Mouse (Mus musculus) stomach, embryonic 14.5 days (tissue): ENCODE data around the gene Wwox. TPM values are rescaled to one million over a fixed set of nuclear protein-coding genes. Genes with fewer than 3 reads are reported as not detected.

Experiments
- ATAC-seq: fragments of 200-750 bp; cut with Nextera tagmentation; 2 replicates; pipeline ENCODE4 v1.8.0; 2017; ENCODE audit warnings: low read depth, moderate TSS enrichment; ENCODE audit not compliant: insufficient number of reproducible peaks, insufficient read depth, low FRiP score
- H3K27ac ChIP-seq: fragments of 300-500 bp; sonication (generic); 2 replicates; pipeline ENCODE4 v1.5.1; 2014; ENCODE audit warnings: mild to moderate bottlenecking, low read length, moderate library complexity, mixed read lengths
- H3K27me3 ChIP-seq: fragments of 300-500 bp; sonication (generic); 2 replicates; pipeline ENCODE4 v1.6.1; 2014; ENCODE audit warnings: low read length, control low read depth, mixed read lengths; ENCODE audit not compliant: control insufficient read depth, insufficient read depth
- H3K36me3 ChIP-seq: fragments of 300-500 bp; sonication (generic); 2 replicates; pipeline ENCODE4 v1.6.1; 2014; ENCODE audit warnings: mild to moderate bottlenecking, control low read depth, low read length, moderate library complexity, mixed read lengths; ENCODE audit not compliant: control insufficient read depth, insufficient read depth
- H3K4me1 ChIP-seq: fragments of 300-500 bp; sonication (generic); 2 replicates; pipeline ENCODE4 v1.6.1; 2014; ENCODE audit warnings: low read length, control low read depth, mixed read lengths; ENCODE audit not compliant: control insufficient read depth, insufficient read depth
- H3K4me2 ChIP-seq: fragments of 300-500 bp; sonication (generic); replicated peaks from 2 replicates; pipeline ENCODE4 v1.6.1; 2014; ENCODE audit warnings: low read depth, low read length, control low read depth
- H3K4me3 ChIP-seq: fragments of 300-500 bp; sonication (generic); 2 replicates; pipeline ENCODE4 v1.5.1; 2014; ENCODE audit warnings: low read depth, low read length, control low read depth
- H3K9ac ChIP-seq: fragments of 300-500 bp; sonication (generic); replicated peaks from 2 replicates; pipeline ENCODE4 v1.6.1; 2014; ENCODE audit warnings: low read depth, mild to moderate bottlenecking, control low read depth, low read length, moderate library complexity, mixed read lengths
- H3K9me3 ChIP-seq: fragments of 300-500 bp; sonication (generic); 2 replicates; pipeline ENCODE4 v1.6.1; 2016; ENCODE audit warnings: low read depth, low read length, control low read depth; ENCODE audit not compliant: control insufficient read depth
- WGBS: fragments of 180-500 bp; shearing (Covaris S2); extraction: QIAGEN DNeasy Blood & Tissue Kit; methylation state at CpG from one replicate; pipeline ENCODE4 v1.1.7; 2014; 5-methylcytosine and 5-hydroxymethylcytosine counted together
- polyA plus RNA-seq: library from polyadenylated mRNA; unstranded; fragments of >200 nt; fragmentation: Nextera tagmentation; extraction: Ambion mirVana; gene quantifications from 2 replicates; pipeline ENCODE4 v1.2.1, GENCODE M21; 2014

The Wwox gene
- polyA plus RNA-seq, 1 experiment from 2014 or later = 15.4 TPM

GRCm38 (mm10) chr8:115141614-115142013 lies 702.2 kb downstream of the Wwox start:
- no peak overlapping the region for H3K4me3 ChIP-seq
- WGBS = 70% methylated on average over 8 of the region's 8 CpGs
- no peak overlapping the region for H3K9ac ChIP-seq
- no peak overlapping the region for H3K4me2 ChIP-seq
- no peak for ATAC-seq
- H3K27me3 ChIP-seq = no peaks in the 10 kb centered on the region
- H3K4me1 ChIP-seq = no peaks in the 10 kb centered on the region
- H3K36me3 ChIP-seq = no peaks in the 10 kb centered on the region
- H3K9me3 ChIP-seq = peaks cover 12% of the 10 kb centered on the region; the same call in 1 of the 2 replicates
- H3K27ac ChIP-seq = no peak overlapping the region

- Histone ChIP-seq H3K4me3 (no peak overlapping the region), H3K27ac (no peak overlapping the region)
- no peak for ATAC-seq
Measured at GRCm38 (mm10) chr8:115143530-115144320, 704.3 kb downstream of the Wwox start.

GRCm38 (mm10) chr8:115147006-115147405 lies 707.6 kb downstream of the Wwox start:
- H3K36me3 ChIP-seq = no peaks in the 10 kb centered on the region
- 61% methylated on average over 9 of the region's 9 CpGs for WGBS
- no peaks in the 10 kb centered on the region for H3K27me3 ChIP-seq
- H3K4me2 ChIP-seq = no peak overlapping the region
- H3K27ac ChIP-seq = no peak overlapping the region
- no peak overlapping the region for H3K4me3 ChIP-seq
- H3K9me3 ChIP-seq = no peaks in the 10 kb centered on the region
- no peak for ATAC-seq
- 0 out of 2 replicates have a peak, but pooled peaks cover 2% of the 10 kb centered on the region for H3K4me1 ChIP-seq
- no peak overlapping the region for H3K9ac ChIP-seq

More at GRCm38 (mm10) chr8:115143530-115144320, 704.3 kb downstream of the Wwox start:
- H3K4me1 ChIP-seq = no peaks in the 10 kb centered on the region
- H3K36me3 ChIP-seq = no peaks in the 10 kb centered on the region
- H3K9me3 ChIP-seq = no peaks in the 10 kb centered on the region
- no peak overlapping the region for H3K9ac ChIP-seq
- no peaks in the 10 kb centered on the region for H3K27me3 ChIP-seq
- H3K4me2 ChIP-seq = no peak overlapping the region
- 58% methylated on average over 9 of the region's 9 CpGs for WGBS

GRCm38 (mm10) chr8:115150446-115151109 lies 711.1 kb downstream of the Wwox start:
- Histone ChIP-seq H3K4me1 (0 out of 2 replicates have a peak, but pooled peaks cover 2% of the 10 kb centered on the region), H3K4me2 (no peak overlapping the region), H3K27ac (no peak overlapping the region), H3K9me3 (no peaks in the 10 kb centered on the region), H3K27me3 (0 out of 2 replicates have a peak, but pooled peaks cover 2% of the 10 kb centered on the region), H3K36me3 (no peaks in the 10 kb centered on the region), H3K4me3 (no peak overlapping the region), H3K9ac (no peak overlapping the region)
- ATAC-seq = peak; percentile 53; the same call in 1 of the 2 replicates
- WGBS = 44% methylated on average over 24 of the region's 24 CpGs

GRCm38 (mm10) chr8:115151416-115151815 lies 712.0 kb downstream of the Wwox start:
- Histone ChIP-seq H3K36me3 (no peaks in the 10 kb centered on the region), H3K9me3 (no peaks in the 10 kb centered on the region), H3K27me3 (0 out of 2 replicates have a peak, but pooled peaks cover 2% of the 10 kb centered on the region), H3K27ac (no peak overlapping the region), H3K4me1 (0 out of 2 replicates have a peak, but pooled peaks cover 2% of the 10 kb centered on the region), H3K9ac (no peak overlapping the region), H3K4me3 (no peak overlapping the region), H3K4me2 (no peak overlapping the region)
- no peak for ATAC-seq
- 18% methylated on average over 6 of the region's 6 CpGs for WGBS

GRCm38 (mm10) chr8:115154096-115154495 lies 714.6 kb downstream of the Wwox start:
- Histone ChIP-seq H3K27me3 (0 out of 2 replicates have a peak, but pooled peaks cover 2% of the 10 kb centered on the region), H3K9me3 (no peaks in the 10 kb centered on the region), H3K4me3 (no peak overlapping the region), H3K27ac (no peak overlapping the region), H3K9ac (no peak overlapping the region), H3K4me1 (0 out of 2 replicates have a peak, but pooled peaks cover 2% of the 10 kb centered on the region), H3K36me3 (no peaks in the 10 kb centered on the region), H3K4me2 (no peak overlapping the region)
- WGBS = 62% methylated on average over 10 of the region's 10 CpGs
- ATAC-seq = no peak

- H3K4me2 ChIP-seq = no peak overlapping the region
- H3K36me3 ChIP-seq = no peaks in the 10 kb centered on the region
- 0 out of 2 replicates have a peak, but pooled peaks cover 2% of the 10 kb centered on the region for H3K27me3 ChIP-seq
- peaks cover 2% of the 10 kb centered on the region; the same call in 1 of the 2 replicates for H3K4me1 ChIP-seq
- H3K27ac ChIP-seq = no peak overlapping the region
- H3K9ac ChIP-seq = no peak overlapping the region
- no peak overlapping the region for H3K4me3 ChIP-seq
- no peak for ATAC-seq
- whole genome bisulfite sequencing = 75% methylated on average over 8 of the region's 8 CpGs
- H3K9me3 ChIP-seq = no peaks in the 10 kb centered on the region
Measured at GRCm38 (mm10) chr8:115156142-115156541, 716.7 kb downstream of the Wwox start.

GRCm38 (mm10) chr8:115157977-115158720 lies 718.7 kb downstream of the Wwox start:
- no peak; the same call in 1 of the 2 replicates for ATAC-seq
- Histone ChIP-seq H3K9ac (no peak overlapping the region), H3K27ac (no peak overlapping the region), H3K27me3 (no peaks in the 10 kb centered on the region), H3K4me1 (peaks cover 2% of the 10 kb centered on the region; the same call in 1 of the 2 replicates), H3K36me3 (no peaks in the 10 kb centered on the region), H3K4me2 (peak overlapping the region; percentile 50; the same call in 1 of the 2 replicates), H3K4me3 (no peak overlapping the region), H3K9me3 (no peaks in the 10 kb centered on the region)
- 57% methylated on average over 12 of the region's 12 CpGs for WGBS
